Mouse (Mus musculus) midbrain, embryonic 16.5 days (tissue): ENCODE results near the gene Stambpl1. TPM values are rescaled to one million over a fixed set of nuclear protein-coding genes. Genes with fewer than 3 reads are reported as not detected.
A peak's percentile ranks its signal among the peaks of the same experiment; 100 is the strongest.

Experiments
- ATAC-seq: fragments of 200-750 bp; cut with Nextera tagmentation; 2 replicates; pipeline ENCODE4 v1.8.0; 2017; ENCODE audit warnings: moderate TSS enrichment
- H3K27ac ChIP-seq: fragments of 300-500 bp; sonication (generic); 2 replicates; pipeline ENCODE4 v1.5.1; 2014; ENCODE audit warnings: mild to moderate bottlenecking, low read length, mixed read lengths
- H3K27me3 ChIP-seq: fragments of 300-500 bp; sonication (generic); 2 replicates; pipeline ENCODE4 v1.6.1; 2014; ENCODE audit warnings: low read depth, low read length, mixed read lengths; ENCODE audit not compliant: control insufficient read depth, insufficient read depth
- H3K36me3 ChIP-seq: fragments of 300-500 bp; sonication (generic); 2 replicates; pipeline ENCODE4 v1.6.1; 2014; ENCODE audit warnings: mild to moderate bottlenecking, low read length, moderate library complexity, mixed read lengths; ENCODE audit not compliant: control insufficient read depth, insufficient read depth
- H3K4me1 ChIP-seq: fragments of 300-500 bp; sonication (generic); 2 replicates; pipeline ENCODE4 v1.6.1; 2014; ENCODE audit warnings: mild to moderate bottlenecking, low read length, mixed read lengths; ENCODE audit not compliant: control insufficient read depth, insufficient read depth
- H3K4me2 ChIP-seq: fragments of 300-500 bp; sonication (generic); 2 replicates; pipeline ENCODE4 v1.6.1; 2014; ENCODE audit warnings: mild to moderate bottlenecking, low read length, mixed read lengths
- H3K4me3 ChIP-seq: fragments of 300-500 bp; sonication (generic); 2 replicates; pipeline ENCODE4 v1.5.1; 2014; ENCODE audit warnings: low read depth, mild to moderate bottlenecking, low read length, moderate library complexity, mixed read lengths
- H3K9ac ChIP-seq: fragments of 300-500 bp; sonication (generic); 2 replicates; pipeline ENCODE4 v1.6.1; 2014; ENCODE audit warnings: low read depth, low read length, mixed read lengths
- H3K9me3 ChIP-seq: fragments of 300-500 bp; sonication (generic); replicated peaks from 2 replicates; pipeline ENCODE4 v1.6.1; 2014; ENCODE audit warnings: mild to moderate bottlenecking, low read length, mixed read lengths; ENCODE audit not compliant: control insufficient read depth, poor library complexity, severe bottlenecking
- WGBS: fragments of 180-500 bp; shearing (Covaris S2); extraction: QIAGEN DNeasy Blood & Tissue Kit; methylation state at CpG from one replicate; pipeline ENCODE4 v1.1.7; 2014; 5-methylcytosine and 5-hydroxymethylcytosine counted together
- polyA plus RNA-seq: library from polyadenylated mRNA; unstranded; fragments of >200 nt; fragmentation: Nextera tagmentation; extraction: Ambion mirVana; gene quantifications from 2 replicates; pipeline ENCODE4 v1.2.1, GENCODE M21; 2015

Gene Stambpl1
- polyA plus RNA-seq, 1 experiment from 2014 or later = 22.8 TPM

- no peak overlapping the region for H3K9ac ChIP-seq
- H3K9me3 ChIP-seq = no peaks in the 10 kb centered on the region
- no peak overlapping the region for H3K4me3 ChIP-seq
- no peaks in the 10 kb centered on the region for H3K4me1 ChIP-seq
- 91% methylated on average over 8 of the region's 8 CpGs for WGBS
- H3K36me3 ChIP-seq = no peaks in the 10 kb centered on the region
- no peaks in the 10 kb centered on the region for H3K27me3 ChIP-seq
- no peak for ATAC-seq
- no peak overlapping the region for H3K4me2 ChIP-seq
- H3K27ac ChIP-seq = no peak overlapping the region
Measured at GRCm38 (mm10) chr19:34206760-34207440, 14.9 kb downstream of the Stambpl1 start.

- Histone ChIP-seq H3K4me2 (no peak overlapping the region), H3K9me3 (no peaks in the 10 kb centered on the region), H3K4me3 (no peak overlapping the region), H3K9ac (no peak overlapping the region), H3K36me3 (no peaks in the 10 kb centered on the region), H3K4me1 (no peaks in the 10 kb centered on the region), H3K27me3 (no peaks in the 10 kb centered on the region), H3K27ac (no peak overlapping the region)
- WGBS = 86% methylated on average over 3 of the region's 3 CpGs
- no peak for ATAC-seq
Measured at GRCm38 (mm10) chr19:34209031-34209430, 17.0 kb downstream of the Stambpl1 start.

- 88% methylated on average over 8 of the region's 8 CpGs for WGBS
- no peak overlapping the region for H3K27ac ChIP-seq
- no peaks in the 10 kb centered on the region for H3K4me1 ChIP-seq
- no peak overlapping the region for H3K4me2 ChIP-seq
- no peaks in the 10 kb centered on the region for H3K36me3 ChIP-seq
- H3K4me3 ChIP-seq = no peak overlapping the region
- H3K9ac ChIP-seq = no peak overlapping the region
- H3K9me3 ChIP-seq = no peaks in the 10 kb centered on the region
- ATAC-seq = no peak
- no peaks in the 10 kb centered on the region for H3K27me3 ChIP-seq
Measured at GRCm38 (mm10) chr19:34209930-34210581, 18.0 kb downstream of the Stambpl1 start.

GRCm38 (mm10) chr19:34210841-34211240 lies 18.8 kb downstream of the Stambpl1 start:
- H3K4me3 ChIP-seq = no peak overlapping the region

GRCm38 (mm10) chr19:34212489-34213250 lies 20.6 kb downstream of the Stambpl1 start:
- Histone ChIP-seq H3K9me3 (no peaks in the 10 kb centered on the region), H3K4me2 (no peak overlapping the region), H3K27ac (no peak overlapping the region), H3K27me3 (no peaks in the 10 kb centered on the region), H3K4me3 (no peak overlapping the region), H3K4me1 (peaks cover 4% of the 10 kb centered on the region; the same call in 1 of the 2 replicates), H3K36me3 (no peaks in the 10 kb centered on the region), H3K9ac (no peak overlapping the region)
- 92% methylated on average over 12 of the region's 12 CpGs for WGBS
- no peak for ATAC-seq

More at GRCm38 (mm10) chr19:34210841-34211240, 18.8 kb downstream of the Stambpl1 start:
- Histone ChIP-seq H3K36me3 (no peaks in the 10 kb centered on the region), H3K4me1 (no peaks in the 10 kb centered on the region), H3K4me2 (no peak overlapping the region), H3K27ac (no peak overlapping the region), H3K27me3 (no peaks in the 10 kb centered on the region), H3K9ac (no peak overlapping the region), H3K9me3 (no peaks in the 10 kb centered on the region)
- 62% methylated on average over 2 of the region's 2 CpGs for WGBS
- no peak for ATAC-seq

GRCm38 (mm10) chr19:34213251-34213645 lies 21.2 kb downstream of the Stambpl1 start:
- Histone ChIP-seq H3K27me3 (no peaks in the 10 kb centered on the region), H3K4me2 (no peak overlapping the region), H3K9me3 (no peaks in the 10 kb centered on the region), H3K36me3 (no peaks in the 10 kb centered on the region), H3K9ac (no peak overlapping the region), H3K27ac (no peak overlapping the region), H3K4me3 (no peak overlapping the region), H3K4me1 (peaks cover 4% of the 10 kb centered on the region; the same call in 1 of the 2 replicates)
- ATAC-seq = no peak

- H3K27me3 ChIP-seq = no peaks in the 10 kb centered on the region
- no peak overlapping the region for H3K9ac ChIP-seq
- no peak for ATAC-seq
- no peak overlapping the region for H3K4me2 ChIP-seq
- peaks cover 4% of the 10 kb centered on the region; the same call in 1 of the 2 replicates for H3K4me1 ChIP-seq
- no peaks in the 10 kb centered on the region for H3K36me3 ChIP-seq
- H3K27ac ChIP-seq = no peak overlapping the region
- no peak overlapping the region for H3K4me3 ChIP-seq
- no peaks in the 10 kb centered on the region for H3K9me3 ChIP-seq
- whole genome bisulfite sequencing = 61% methylated on average over 4 of the region's 4 CpGs
Measured at GRCm38 (mm10) chr19:34214136-34214535, 22.1 kb downstream of the Stambpl1 start.

GRCm38 (mm10) chr19:34216956-34217355 lies 24.9 kb downstream of the Stambpl1 start:
- Histone ChIP-seq H3K27ac (peak overlapping the region; percentile 31; the same call in 1 of the 2 replicates), H3K4me1 (peaks cover 4% of the 10 kb centered on the region; the same call in 1 of the 2 replicates), H3K9ac (no peak overlapping the region), H3K4me2 (no peak overlapping the region), H3K4me3 (no peak overlapping the region), H3K9me3 (no peaks in the 10 kb centered on the region), H3K36me3 (no peaks in the 10 kb centered on the region), H3K27me3 (no peaks in the 10 kb centered on the region)
- 59% methylated on average over 5 of the region's 5 CpGs for WGBS
- ATAC-seq = peak; percentile 88

GRCm38 (mm10) chr19:34217761-34218160 lies 25.7 kb downstream of the Stambpl1 start:
- H3K27ac ChIP-seq = no peak overlapping the region
- WGBS = 81% methylated on average over 3 of the region's 3 CpGs

More at GRCm38 (mm10) chr19:34217761-34218160, 25.7 kb downstream of the Stambpl1 start:
- Histone ChIP-seq H3K4me2 (no peak overlapping the region), H3K4me3 (no peak overlapping the region), H3K9ac (no peak overlapping the region), H3K9me3 (no peaks in the 10 kb centered on the region), H3K4me1 (peaks cover 4% of the 10 kb centered on the region; the same call in 1 of the 2 replicates), H3K36me3 (no peaks in the 10 kb centered on the region), H3K27me3 (no peaks in the 10 kb centered on the region)
- ATAC-seq = no peak
